Mouse (Mus musculus) embryonic facial prominence, embryonic 11.5 days (tissue): Measurements from ENCODE around the gene Lrrc75a. TPM values are rescaled to one million over a fixed set of nuclear protein-coding genes. Genes with fewer than 3 reads are reported as not detected.

ENCODE experiments used
- ATAC-seq: fragments of 200-750 bp; cut with Nextera tagmentation; replicated peaks from 2 replicates; pipeline ENCODE4 v1.8.0; 2017; ENCODE audit warnings: low read depth; ENCODE audit not compliant: insufficient number of reproducible peaks, low FRiP score, low TSS enrichment
- DNase-seq: peaks from one replicate; pipeline ENCODE4 v3.0.0-alpha.2; 2015; ENCODE audit warnings: low spot score
- H3K27ac ChIP-seq: fragments of 300-500 bp; sonication (generic); replicated peaks from 2 replicates; pipeline ENCODE4 v1.5.1; 2014; ENCODE audit warnings: mild to moderate bottlenecking, low read depth, low read length, control low read depth
- H3K27me3 ChIP-seq: fragments of 300-500 bp; sonication (generic); 2 replicates; pipeline ENCODE4 v1.6.1; 2014; ENCODE audit warnings: mild to moderate bottlenecking, low read length, moderate library complexity, mixed read lengths; ENCODE audit not compliant: control insufficient read depth, insufficient read depth
- H3K36me3 ChIP-seq: fragments of 300-500 bp; sonication (generic); replicated peaks from 2 replicates; pipeline ENCODE4 v1.6.1; 2014; ENCODE audit warnings: low read depth, mild to moderate bottlenecking, low read length, moderate library complexity, mixed read lengths; ENCODE audit not compliant: control insufficient read depth, insufficient read depth
- H3K4me1 ChIP-seq: fragments of 300-500 bp; sonication (generic); 2 replicates; pipeline ENCODE4 v1.6.1; 2014; ENCODE audit warnings: low read length, mixed read lengths; ENCODE audit not compliant: control insufficient read depth, insufficient read depth
- H3K4me2 ChIP-seq: fragments of 300-500 bp; sonication (generic); 2 replicates; pipeline ENCODE4 v1.6.1; 2014; ENCODE audit warnings: low read depth, mild to moderate bottlenecking, control low read depth, low read length, moderate library complexity
- H3K4me3 ChIP-seq: fragments of 300-500 bp; sonication (generic); 2 replicates; pipeline ENCODE4 v1.5.1; 2014; ENCODE audit warnings: low read depth, low read length, control low read depth
- H3K9ac ChIP-seq: fragments of 300-500 bp; sonication (generic); replicated peaks from 2 replicates; pipeline ENCODE4 v1.6.1; 2014; ENCODE audit warnings: mild to moderate bottlenecking, control low read depth, low read length
- H3K9me3 ChIP-seq: fragments of 300-500 bp; sonication (generic); replicated peaks from 2 replicates; pipeline ENCODE4 v1.6.1; 2016; ENCODE audit warnings: mild to moderate bottlenecking, low read length, inconsistent platforms, mixed read lengths; ENCODE audit not compliant: control insufficient read depth
- WGBS: fragments of 180-500 bp; shearing (Covaris S2); extraction: QIAGEN DNeasy Blood & Tissue Kit; methylation state at CpG from one replicate; pipeline ENCODE4 v1.1.7; 2014; 5-methylcytosine and 5-hydroxymethylcytosine counted together
- polyA plus RNA-seq: library from polyadenylated mRNA; unstranded; fragments of >200 nt; fragmentation: Nextera tagmentation; extraction: Ambion mirVana; gene quantifications from 2 replicates; pipeline ENCODE4 v1.2.1, GENCODE M21; 2014

The Lrrc75a gene
- polyA plus RNA-seq, 1 experiment from 2014 or later: 14.2 TPM

GRCm38 (mm10) chr11:62604123-62604706 is 44.1 kb downstream of the Lrrc75a start:
- H3K27ac ChIP-seq: no peak overlapping the region
- H3K4me3 ChIP-seq: peak overlapping the region; percentile 85
- H3K4me1 ChIP-seq: no peaks in the 10 kb centered on the region; the same call in 1 of the 2 replicates
- H3K9ac ChIP-seq: peak overlapping the region; percentile 96
- 15% methylated on average over 5 of the region's 5 CpGs for WGBS
- H3K4me2 ChIP-seq: peak overlapping the region; percentile 75
- peaks cover 12% of the 10 kb centered on the region for H3K36me3 ChIP-seq
- no peak for DNase-seq
- H3K9me3 ChIP-seq: no peaks in the 10 kb centered on the region
- ATAC-seq: no peak
- H3K27me3 ChIP-seq: no peaks in the 10 kb centered on the region

- peak overlapping the region; percentile 96 for H3K9ac ChIP-seq
- ATAC-seq: no peak
- H3K4me1 ChIP-seq: no peaks in the 10 kb centered on the region; the same call in 1 of the 2 replicates
- H3K36me3 ChIP-seq: peaks cover 12% of the 10 kb centered on the region
- peak overlapping the region; percentile 85 for H3K4me3 ChIP-seq
- 0% methylated on average over 13 of the region's 13 CpGs for WGBS
- H3K27ac ChIP-seq: peak overlapping the region; percentile 85
- H3K9me3 ChIP-seq: no peaks in the 10 kb centered on the region
- peak overlapping the region; percentile 75 for H3K4me2 ChIP-seq
- no peaks in the 10 kb centered on the region for H3K27me3 ChIP-seq
- peak; percentile 11 for DNase-seq
These were observed 44.8 kb downstream of the Lrrc75a start for GRCm38 (mm10) chr11:62603312-62604056.

GRCm38 (mm10) chr11:62602619-62603311 is 45.6 kb downstream of the Lrrc75a start:
- H3K4me3 ChIP-seq: peak overlapping the region; percentile 85
- no peaks in the 10 kb centered on the region for H3K9me3 ChIP-seq
- ATAC-seq (peak; percentile 90), DNase-seq (peak; percentile 98)
- H3K4me1 ChIP-seq: no peaks in the 10 kb centered on the region; the same call in 1 of the 2 replicates
- H3K27me3 ChIP-seq: no peaks in the 10 kb centered on the region
- H3K27ac ChIP-seq: peak overlapping the region; percentile 85
- WGBS: 0% methylated on average over 58 of the region's 58 CpGs
- peaks cover 12% of the 10 kb centered on the region for H3K36me3 ChIP-seq
- H3K9ac ChIP-seq: peak overlapping the region; percentile 96
- H3K4me2 ChIP-seq: peak overlapping the region; percentile 75

GRCm38 (mm10) chr11:62601732-62602618 is 46.3 kb downstream of the Lrrc75a start:
- Histone ChIP-seq H3K4me1 (no peaks in the 10 kb centered on the region; the same call in 1 of the 2 replicates), H3K27ac (peak overlapping the region; percentile 63), H3K9me3 (no peaks in the 10 kb centered on the region), H3K36me3 (peaks cover 12% of the 10 kb centered on the region), H3K4me3 (peak overlapping the region; percentile 85), H3K4me2 (peak overlapping the region; percentile 42), H3K27me3 (no peaks in the 10 kb centered on the region), H3K9ac (peak overlapping the region; percentile 74)
- DNase-seq: peak; percentile 42
- ATAC-seq: no peak
- WGBS: 12% methylated on average over 17 of the region's 17 CpGs

GRCm38 (mm10) chr11:62598571-62598970 is 49.8 kb downstream of the Lrrc75a start:
- no peak overlapping the region for H3K27ac ChIP-seq
- no peaks in the 10 kb centered on the region for H3K4me1 ChIP-seq
- no peak overlapping the region for H3K4me2 ChIP-seq
- H3K4me3 ChIP-seq: no peak overlapping the region
- ATAC-seq (no peak), DNase-seq (no peak)
- no peaks in the 10 kb centered on the region for H3K9me3 ChIP-seq
- H3K36me3 ChIP-seq: no peaks in the 10 kb centered on the region
- WGBS: 81% methylated on average over 4 of the region's 4 CpGs
- peak overlapping the region; percentile 6; the same call in 1 of the 2 replicates for H3K9ac ChIP-seq
- H3K27me3 ChIP-seq: no peaks in the 10 kb centered on the region

GRCm38 (mm10) chr11:62591904-62592575 is 56.3 kb downstream of the Lrrc75a start:
- ATAC-seq (no peak), DNase-seq (no peak)
- Histone ChIP-seq H3K27me3 (no peaks in the 10 kb centered on the region), H3K9ac (no peak overlapping the region), H3K9me3 (no peaks in the 10 kb centered on the region), H3K4me2 (no peak overlapping the region), H3K4me1 (no peaks in the 10 kb centered on the region), H3K36me3 (no peaks in the 10 kb centered on the region), H3K4me3 (no peak overlapping the region), H3K27ac (no peak overlapping the region)
- WGBS: 52% methylated on average over 8 of the region's 8 CpGs

GRCm38 (mm10) chr11:62591026-62591425 is 57.3 kb downstream of the Lrrc75a start:
- DNase-seq (no peak), ATAC-seq (no peak)
- Histone ChIP-seq H3K4me3 (no peak overlapping the region), H3K36me3 (no peaks in the 10 kb centered on the region), H3K4me1 (no peaks in the 10 kb centered on the region), H3K27ac (no peak overlapping the region), H3K27me3 (no peaks in the 10 kb centered on the region), H3K9ac (no peak overlapping the region), H3K9me3 (no peaks in the 10 kb centered on the region), H3K4me2 (no peak overlapping the region)
- WGBS: 84% methylated on average over 2 of the region's 2 CpGs
